ENCODE assay signal across 8 mouse cellular contexts in the genomic region with DNA sequence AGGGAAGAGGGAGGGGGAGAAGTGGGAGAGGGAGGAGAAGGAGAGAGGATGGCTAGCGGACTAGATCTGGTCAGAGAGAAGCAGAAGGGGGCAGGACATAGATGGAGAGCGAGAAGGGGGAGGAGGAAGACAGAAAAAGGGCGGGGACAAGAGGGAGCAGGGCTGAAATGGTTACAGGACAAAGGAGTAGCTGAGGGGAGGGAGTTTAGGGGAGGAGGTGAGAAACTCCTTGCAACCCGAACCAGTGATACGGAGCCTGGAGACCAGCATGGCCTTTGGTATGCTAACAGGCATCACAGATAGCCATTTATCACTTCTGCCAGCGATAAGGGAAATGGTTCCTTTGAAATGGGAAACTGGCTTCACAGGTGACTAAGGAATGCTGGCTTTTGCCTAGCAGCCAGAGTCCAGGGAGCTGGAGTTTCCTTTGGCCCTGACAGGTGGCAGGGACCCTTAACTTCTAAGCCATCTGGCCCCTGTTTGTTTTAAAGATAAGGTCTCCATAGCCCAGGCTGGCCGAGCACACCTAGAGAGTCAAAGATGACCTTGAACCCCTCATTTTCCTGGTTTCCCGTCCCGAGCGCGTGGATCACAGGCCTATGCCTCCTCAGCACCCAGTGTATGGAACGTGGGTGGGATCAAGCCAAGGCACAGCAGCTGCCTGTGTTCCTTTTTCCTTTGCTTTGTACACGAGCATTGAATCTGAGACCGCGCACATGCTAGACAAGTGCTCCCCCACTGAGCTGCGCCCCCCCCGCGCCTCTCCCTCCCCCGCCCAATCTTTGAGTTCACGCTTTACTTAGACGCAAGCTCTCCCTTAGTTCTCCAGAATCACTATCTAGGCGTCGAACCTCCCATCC. TPM values are rescaled to one million over a fixed set of nuclear protein-coding genes. Genes with fewer than 3 reads are reported as not detected.
DNase-seq lines count a peak whose midpoint lies in the region; ATAC-seq and TF ChIP-seq lines count a peak whose summit lies in the region.

No protein-coding gene starts in this region.

- no peak for TF ChIP-seq RAD21 in CH12.LX (IDR thresholded peaks at IDR 0.05; ENCODE audit: low read depth, low read length)

- peak; percentile 32 for DNase-seq in forebrain, embryonic 10.5 days (ENCODE audit: extremely low spot score, low spot score)
- DNase-seq in CH12.LX (ENCODE audit: extremely low read depth): peak; percentile 72
- DNase-seq in forebrain, embryonic 14.5 days (ENCODE audit: low spot score): peak; percentile 36
- peak; percentile 70 for DNase-seq in mesoderm, embryonic 11.5 days (ENCODE audit: low read depth, low spot score)
- DNase-seq in Muller cell, postnatal 12 days (ENCODE audit: inconsistent ontology term): no peak
- DNase-seq in cerebellum, postnatal 36 days: no peak
- no peak for DNase-seq in kidney, adult 2 months

- no peaks in the 10 kb centered on the region for H3K79me2 ChIP-seq in CH12.LX (replicated peaks; ENCODE audit: control insufficient read depth, extremely low read depth, insufficient read depth, poor library complexity, severe bottlenecking)

- H3K27me3 ChIP-seq in forebrain, embryonic 10.5 days (ENCODE audit: poor library complexity, severe bottlenecking): peaks cover 57% of the 10 kb centered on the region
- 0 out of 2 replicates have a peak, but pooled peaks cover 5% of the 10 kb centered on the region for H3K27me3 ChIP-seq in forebrain, embryonic 16.5 days (replicated peaks; ENCODE audit: control insufficient read depth, insufficient read depth, low read length)
- H3K27me3 ChIP-seq in CH12.LX (replicated peaks): no peaks in the 10 kb centered on the region
- H3K27me3 ChIP-seq in forebrain, embryonic 14.5 days (replicated peaks; ENCODE audit: control insufficient read depth, insufficient read depth, low read length): peaks cover 12% of the 10 kb centered on the region; the same call in 1 of the 2 replicates
- H3K27me3 ChIP-seq in kidney, adult 2 months (replicated peaks; ENCODE audit: control insufficient read depth, insufficient read depth, low read length): no peaks in the 10 kb centered on the region

- in situ Hi-C loops in CH12.LX (cut with MboI; ENCODE audit: low pct_ligation_motif_present, low pct_unique_long_range_greater_than_20kb, low sequenced_read_pairs): no loop called here

- TF ChIP-seq CTCF in CH12.LX (conservative IDR thresholded peaks at IDR 0.05 in 1 of 2, IDR thresholded peaks at IDR 0.05 in 1 of 2; ENCODE audit: low read depth in 2 of 2, low read length in 2 of 2): no peak
- no peak for TF ChIP-seq CTCF in kidney, adult 2 months (conservative IDR thresholded peaks at IDR 0.05; ENCODE audit: insufficient read depth, insufficient read length, low read depth, low read length)

- TF ChIP-seq EP300 in CH12.LX (IDR thresholded peaks at IDR 0.05; ENCODE audit: low read length): no peak

- WGBS in forebrain, embryonic 10.5 days: 4% methylated on average over 22 of the region's 23 CpGs
- 6% methylated on average over 23 of the region's 23 CpGs for WGBS in forebrain, embryonic 16.5 days
- WGBS in forebrain, embryonic 14.5 days: 4% methylated on average over 23 of the region's 23 CpGs
- 42% methylated on average over 23 of the region's 23 CpGs for WGBS in kidney, adult 2 months

- H3K4me1 ChIP-seq in forebrain, embryonic 10.5 days: peaks cover 39% of the 10 kb centered on the region
- H3K4me1 ChIP-seq in forebrain, embryonic 16.5 days (replicated peaks; ENCODE audit: control insufficient read depth, insufficient read depth, low read length): peaks cover 17% of the 10 kb centered on the region
- peaks cover 10 to 34% of the 10 kb centered on the region in 2 experiments for H3K4me1 ChIP-seq in CH12.LX (ENCODE audit: control insufficient read depth in 1 of 2, insufficient read depth in 2 of 2)
- peaks cover 10% of the 10 kb centered on the region; the same call in 1 of the 2 replicates for H3K4me1 ChIP-seq in forebrain, embryonic 14.5 days (ENCODE audit: control insufficient read depth, insufficient read depth, low read length)
- peaks cover 4% of the 10 kb centered on the region; the same call in 1 of the 2 replicates for H3K4me1 ChIP-seq in kidney, adult 2 months (ENCODE audit: control insufficient read depth, insufficient read depth, low read length)

- no peak overlapping the region for H3K9ac ChIP-seq in forebrain, embryonic 16.5 days (replicated peaks; ENCODE audit: low read depth, low read length)
- peak overlapping the region; percentile 92 for H3K9ac ChIP-seq in CH12.LX (ENCODE audit: insufficient read depth, low read depth)
- peak overlapping the region; percentile 40; the same call in 1 of the 2 replicates for H3K9ac ChIP-seq in forebrain, embryonic 14.5 days (ENCODE audit: low read length)

- peak overlapping the region; percentile 28 for H3K4me3 ChIP-seq in forebrain, embryonic 10.5 days
- no peak overlapping the region for H3K4me3 ChIP-seq in forebrain, embryonic 16.5 days (replicated peaks; ENCODE audit: low read length)
- peak overlapping the region in 1 of 3 experiments; percentile 27 for H3K4me3 ChIP-seq in CH12.LX (replicated peaks in 1 of 3; ENCODE audit: low read depth in 2 of 3, low read length in 2 of 3, poor library complexity in 1 of 3)
- no peak overlapping the region for H3K4me3 ChIP-seq in forebrain, embryonic 14.5 days (ENCODE audit: low read depth, low read length)
- H3K4me3 ChIP-seq in kidney, adult 2 months (ENCODE audit: insufficient read depth, low read depth, low read length): no peak overlapping the region

- no peaks in the 10 kb centered on the region for H3K36me3 ChIP-seq in forebrain, embryonic 10.5 days (replicated peaks)
- H3K36me3 ChIP-seq in forebrain, embryonic 16.5 days (ENCODE audit: control insufficient read depth, insufficient read depth): no peaks in the 10 kb centered on the region
- peaks cover 0 to 6% of the 10 kb centered on the region in 2 experiments for H3K36me3 ChIP-seq in CH12.LX (replicated peaks in 1 of 2; ENCODE audit: control insufficient read depth in 1 of 2, insufficient read depth in 1 of 2, low read length in 1 of 2)
- H3K36me3 ChIP-seq in forebrain, embryonic 14.5 days (ENCODE audit: control insufficient read depth, insufficient read depth, low read length): no peaks in the 10 kb centered on the region
- H3K36me3 ChIP-seq in kidney, adult 2 months (ENCODE audit: control insufficient read depth, insufficient read depth, low read length): no peaks in the 10 kb centered on the region

- H3K4me2 ChIP-seq in forebrain, embryonic 16.5 days (ENCODE audit: low read length): no peak overlapping the region; the same call in 1 of the 2 replicates
- peak overlapping the region; percentile 76 for H3K4me2 ChIP-seq in CH12.LX (ENCODE audit: insufficient read depth, low read depth, poor library complexity, severe bottlenecking)
- H3K4me2 ChIP-seq in forebrain, embryonic 14.5 days (ENCODE audit: low read length): peak overlapping the region; percentile 31

- H3K9me3 ChIP-seq in forebrain, embryonic 10.5 days: peaks cover 7% of the 10 kb centered on the region; the same call in 1 of the 2 replicates
- no peaks in the 10 kb centered on the region for H3K9me3 ChIP-seq in forebrain, embryonic 16.5 days (ENCODE audit: control insufficient read depth, low read length)
- H3K9me3 ChIP-seq in CH12.LX (replicated peaks; ENCODE audit: low read length): peaks cover 11% of the 10 kb centered on the region
- H3K9me3 ChIP-seq in forebrain, embryonic 14.5 days (replicated peaks; ENCODE audit: control insufficient read depth, low read length): no peaks in the 10 kb centered on the region

- TF ChIP-seq POLR2A in CH12.LX (IDR thresholded peaks at IDR 0.05; ENCODE audit: low read depth, low read length): peak; percentile 59
- TF ChIP-seq POLR2A in kidney, adult 2 months (IDR thresholded peaks at IDR 0.05; ENCODE audit: low read depth, low read length): no peak

- dilution Hi-C loops in CH12.LX (cut with MboI; ENCODE audit: extremely low pct_ligation_motif_present, extremely low pct_unique_long_range_greater_than_20kb, low sequenced_read_pairs): no loop called here

- H3K27ac ChIP-seq in forebrain, embryonic 10.5 days: peak overlapping the region; percentile 65
- no peak overlapping the region for H3K27ac ChIP-seq in forebrain, embryonic 16.5 days (ENCODE audit: low read length)
- peak overlapping the region; percentile 91 for H3K27ac ChIP-seq in CH12.LX (ENCODE audit: insufficient read depth, low read depth)
- peak overlapping the region; percentile 14; the same call in 1 of the 2 replicates for H3K27ac ChIP-seq in forebrain, embryonic 14.5 days (ENCODE audit: low read depth, low read length)
- H3K27ac ChIP-seq in kidney, adult 2 months (ENCODE audit: insufficient read depth, low read depth, low read length): no peak overlapping the region

- no peak for ATAC-seq in forebrain, embryonic 16.5 days
- peak; percentile 46; the same call in 1 of the 2 replicates for ATAC-seq in forebrain, embryonic 14.5 days

TF ChIP-seq in CH12.LX, 34 proteins besides CTCF, POLR2A, EP300 and RAD21 (continues in another document):
- TF ChIP-seq MAFK (IDR thresholded peaks at IDR 0.05; ENCODE audit: insufficient replicate concordance, low read length): no peak

RNA-seq across cellular contexts. Expression of gene Cdkn1a, which starts 9.8 kb away (rescaled TPM):
- polyA plus RNA-seq in forebrain, embryonic 10.5 days (2016; fragmentation: Nextera tagmentation; extraction: Ambion mirVana): 14.0 and 16.8 TPM in 2 replicates
- polyA plus RNA-seq in forebrain, embryonic 16.5 days (2015; fragmentation: Nextera tagmentation; extraction: Ambion mirVana): 37.9 and 52.0 TPM in 2 replicates
- total RNA-seq in CH12.LX (2012; rRNA removed) (25.3 and 37.5 TPM in 2 replicates), CH12.LX (2014; rRNA removed) (9.1 and 10.6 TPM in 2 replicates)
- 55.0 and 59.1 TPM in 2 replicates for polyA plus RNA-seq in CH12.LX (2012; ENCODE audit: insufficient read length, low read depth)
- 41.0 and 43.3 TPM in 2 replicates for polyA plus RNA-seq in forebrain, embryonic 14.5 days (2014; fragmentation: Nextera tagmentation; extraction: Ambion mirVana)
- 11.6 and 13.7 TPM in 2 replicates for polyA plus RNA-seq in kidney, adult 2 months (2012; rRNA removed)

RNA-seq across cellular contexts. Expression of gene Rab44, which starts 33.0 kb away (rescaled TPM):
- polyA plus RNA-seq in forebrain, embryonic 10.5 days (2016; fragmentation: Nextera tagmentation; extraction: Ambion mirVana): 0.20 and 0.25 TPM in 2 replicates
- polyA plus RNA-seq in forebrain, embryonic 16.5 days (2015; fragmentation: Nextera tagmentation; extraction: Ambion mirVana): not detected in 2 replicates
- total RNA-seq in CH12.LX (2012; rRNA removed) (0.17 and 0.34 TPM in 2 replicates), CH12.LX (2014; rRNA removed) (0.12 TPM in 1 of 2 replicates, not detected in the other)
- polyA plus RNA-seq in CH12.LX (2012; ENCODE audit: insufficient read length, low read depth): 0.30 TPM in 1 of 2 replicates, not detected in the other
- polyA plus RNA-seq in forebrain, embryonic 14.5 days (2014; fragmentation: Nextera tagmentation; extraction: Ambion mirVana): not detected in 2 replicates
- polyA plus RNA-seq in kidney, adult 2 months (2012; rRNA removed): 0.16 and 0.34 TPM in 2 replicates

RNA-seq across cellular contexts. Expression of gene Srsf3, which starts 48.6 kb away (rescaled TPM):
- polyA plus RNA-seq in forebrain, embryonic 10.5 days (2016; fragmentation: Nextera tagmentation; extraction: Ambion mirVana): 884 TPM in 2 replicates
- 571 and 653 TPM in 2 replicates for polyA plus RNA-seq in forebrain, embryonic 16.5 days (2015; fragmentation: Nextera tagmentation; extraction: Ambion mirVana)
- total RNA-seq in CH12.LX (2012; rRNA removed) (171 and 266 TPM in 2 replicates), CH12.LX (2014; rRNA removed) (380 and 479 TPM in 2 replicates)
- 687 and 712 TPM in 2 replicates for polyA plus RNA-seq in CH12.LX (2012; ENCODE audit: insufficient read length, low read depth)
- 712 and 729 TPM in 2 replicates for polyA plus RNA-seq in forebrain, embryonic 14.5 days (2014; fragmentation: Nextera tagmentation; extraction: Ambion mirVana)
- 71.0 and 85.2 TPM in 2 replicates for polyA plus RNA-seq in kidney, adult 2 months (2012; rRNA removed)

Comparison
In these comparisons a context has a peak if more than half of its experiments do, and no peak if none do; other contexts are left out.
1. H3K27ac ChIP-seq: peak in forebrain, embryonic 10.5 days (single experiment), CH12.LX (single experiment) and forebrain, embryonic 14.5 days (single experiment); none in forebrain, embryonic 16.5 days (single experiment) and kidney, adult 2 months (single experiment).
2. DNase-seq: peak in forebrain, embryonic 10.5 days (single experiment), CH12.LX (single experiment), forebrain, embryonic 14.5 days (single experiment) and mesoderm, embryonic 11.5 days (single experiment); none in Muller cell, postnatal 12 days (single experiment), cerebellum, postnatal 36 days (0 of 2) and kidney, adult 2 months (single experiment).